Mouse (Mus musculus): ENCODE results near the gene B830017H08Rik. TPM values are rescaled to one million over a fixed set of nuclear protein-coding genes. Genes with fewer than 3 reads are reported as not detected.

The B830017H08Rik gene
- total RNA-seq, 1 experiment = not detected

DNA sequence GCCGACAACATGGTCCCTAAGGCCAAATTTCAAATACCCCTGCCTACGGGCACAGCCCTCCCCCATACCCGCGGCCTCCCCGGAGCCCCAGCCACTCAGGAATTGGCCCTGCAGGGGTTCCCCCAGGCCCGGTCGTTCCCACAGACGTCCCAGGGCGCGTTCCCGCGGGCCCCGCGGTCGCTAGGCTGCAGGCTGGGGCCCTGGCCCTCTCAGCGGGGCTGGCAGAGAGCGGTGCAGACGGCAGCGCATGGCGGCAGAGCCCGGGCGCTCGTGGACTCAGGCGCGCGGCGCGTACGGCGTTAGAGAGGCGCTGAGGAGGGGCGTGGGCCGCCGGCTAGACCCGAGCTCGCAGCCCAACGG lies 380 bp downstream of the B830017H08Rik start:
- H3K36me3 ChIP-seq (ENCODE audit: control insufficient read depth, insufficient read depth, low read length, poor library complexity, severe bottlenecking) = no peaks in the 10 kb centered on the region
- no peak for TF ChIP-seq ZC3H11A (IDR thresholded peaks at IDR 0.05; ENCODE audit: borderline replicate concordance, low read depth, low read length)
- no peak for TF ChIP-seq HCFC1 (IDR thresholded peaks at IDR 0.05; ENCODE audit: borderline replicate concordance, insufficient read depth, low read length)
- TF ChIP-seq MAFK (IDR thresholded peaks at IDR 0.05; ENCODE audit: insufficient read depth, low read depth, low read length) = no peak
- no peak for TF ChIP-seq CHD2 (IDR thresholded peaks at IDR 0.05; ENCODE audit: low read depth, low read length)
- TF ChIP-seq ZNF384 (IDR thresholded peaks at IDR 0.05; ENCODE audit: low read depth, low read length) = no peak
- H3K4me1 ChIP-seq (ENCODE audit: control insufficient read depth in 2 of 2, insufficient read depth in 2 of 2, low read length in 2 of 2, poor library complexity in 1 of 2) = peaks cover 0 to 2% of the 10 kb centered on the region in 2 experiments; a peak in 1 of 4 replicates
- DNase-seq (ENCODE audit: low read depth, low spot score) = no peak
- peak overlapping the region; percentile 72 for H3K9ac ChIP-seq (ENCODE audit: insufficient read depth, low read depth, low read length, poor library complexity, severe bottlenecking)
- H3K9me3 ChIP-seq (ENCODE audit: control insufficient read depth, insufficient read depth, low read depth, low read length) = no peaks in the 10 kb centered on the region
- in situ Hi-C loops (cut with MboI; ENCODE audit: low sequenced_read_pairs in 2 of 2, unreplicated experiment in 2 of 2) = no loop called here
- H3K27ac ChIP-seq (ENCODE audit: insufficient read depth, low read depth, low read length, poor library complexity, severe bottlenecking) = no peak overlapping the region
- H3K4me3 ChIP-seq (ENCODE audit: insufficient read depth in 1 of 2, low read depth in 1 of 2, low read length in 2 of 2, poor library complexity in 1 of 2, severe bottlenecking in 1 of 2) = peak overlapping the region; percentile 66 to 72

DNA sequence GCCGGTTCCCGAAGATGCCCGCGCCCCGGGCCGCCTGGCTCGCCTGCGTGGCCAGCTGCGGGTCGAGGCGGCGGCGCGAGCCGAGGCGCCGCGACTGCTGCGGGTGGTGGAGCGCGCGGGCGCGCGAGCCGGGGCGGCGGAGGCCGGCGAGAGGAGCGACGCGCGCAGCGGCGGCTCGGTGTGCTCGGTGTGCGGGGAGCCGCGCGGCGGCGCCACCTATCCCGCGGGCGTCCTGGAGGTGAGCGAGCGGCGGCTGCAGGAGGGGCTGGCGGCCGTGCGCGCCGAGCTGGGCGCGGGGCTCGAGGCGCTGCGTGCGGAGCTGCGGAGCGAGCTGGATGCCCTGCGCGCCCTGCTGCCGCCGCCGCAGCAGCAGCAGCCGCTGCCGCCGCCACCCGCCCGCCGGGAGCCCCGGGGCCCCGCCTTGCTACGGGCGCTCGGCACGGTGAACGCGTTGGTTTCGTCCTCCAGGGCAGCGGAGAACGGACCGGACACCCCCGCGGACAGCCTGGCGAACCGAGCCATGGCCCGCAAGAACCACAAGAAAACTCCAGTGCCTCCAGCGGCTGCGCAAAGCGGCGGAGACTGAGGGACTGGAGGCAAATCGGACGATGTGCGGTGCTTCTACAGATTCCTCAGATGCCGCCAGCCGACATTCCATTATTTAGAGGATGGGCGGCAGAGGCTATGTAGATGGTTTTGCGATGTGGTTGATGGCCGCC lies 919 bp downstream of the B830017H08Rik start:
- Histone ChIP-seq H3K4me1 (ENCODE audit: control insufficient read depth in 2 of 2, insufficient read depth in 2 of 2, low read length in 2 of 2, poor library complexity in 1 of 2) (peaks cover 0 to under 1% of the 10 kb centered on the region in 2 experiments; a peak in 1 of 4 replicates), H3K4me3 (ENCODE audit: insufficient read depth in 1 of 2, low read depth in 1 of 2, low read length in 2 of 2, poor library complexity in 1 of 2, severe bottlenecking in 1 of 2) (peak overlapping the region; percentile 71 to 72), H3K9ac (ENCODE audit: insufficient read depth, low read depth, low read length, poor library complexity, severe bottlenecking) (peak overlapping the region; percentile 72), H3K9me3 (ENCODE audit: control insufficient read depth, insufficient read depth, low read depth, low read length) (no peaks in the 10 kb centered on the region), H3K36me3 (ENCODE audit: control insufficient read depth, insufficient read depth, low read length, poor library complexity, severe bottlenecking) (no peaks in the 10 kb centered on the region), H3K27ac (ENCODE audit: insufficient read depth, low read depth, low read length, poor library complexity, severe bottlenecking) (no peak overlapping the region)
- DNase-seq (ENCODE audit: low read depth, low spot score) = no peak
- TF ChIP-seq MAFK (IDR thresholded peaks at IDR 0.05; ENCODE audit: insufficient read depth, low read depth, low read length) (no peak), ZNF384 (IDR thresholded peaks at IDR 0.05; ENCODE audit: low read depth, low read length) (no peak), ZC3H11A (IDR thresholded peaks at IDR 0.05; ENCODE audit: borderline replicate concordance, low read depth, low read length) (no peak), HCFC1 (IDR thresholded peaks at IDR 0.05; ENCODE audit: borderline replicate concordance, insufficient read depth, low read length) (no peak), CHD2 (IDR thresholded peaks at IDR 0.05; ENCODE audit: low read depth, low read length) (no peak)
- in situ Hi-C loops (cut with MboI; ENCODE audit: low sequenced_read_pairs in 2 of 2, unreplicated experiment in 2 of 2) = no loop called here

DNA sequence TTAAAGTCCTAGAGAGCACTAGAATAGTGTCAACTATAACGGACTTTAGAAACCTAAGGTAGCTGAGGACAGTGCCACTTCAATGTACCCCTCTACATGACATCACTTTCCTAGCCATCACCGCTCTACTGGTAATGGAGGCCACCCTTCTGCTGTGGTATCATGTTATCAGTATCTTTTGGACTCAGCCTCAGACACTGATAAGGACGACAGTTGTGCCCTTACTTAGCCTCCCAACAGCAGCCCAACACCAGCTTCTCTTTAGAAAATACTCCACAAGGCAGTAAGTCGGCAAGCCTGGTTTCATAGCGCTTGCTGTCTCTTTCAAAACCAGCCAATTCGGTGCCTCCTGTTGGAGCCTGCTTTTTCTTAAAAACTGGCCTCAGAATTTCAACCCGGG lies 1.6 kb downstream of the B830017H08Rik start:
- peak overlapping the region in 1 of 2 experiments; percentile 71; a peak in 1 of 4 replicates for H3K4me3 ChIP-seq (ENCODE audit: insufficient read depth in 1 of 2, low read depth in 1 of 2, low read length in 2 of 2, poor library complexity in 1 of 2, severe bottlenecking in 1 of 2)
- in situ Hi-C loops (cut with MboI; ENCODE audit: low sequenced_read_pairs in 2 of 2, unreplicated experiment in 2 of 2) = no loop called here

DNA sequence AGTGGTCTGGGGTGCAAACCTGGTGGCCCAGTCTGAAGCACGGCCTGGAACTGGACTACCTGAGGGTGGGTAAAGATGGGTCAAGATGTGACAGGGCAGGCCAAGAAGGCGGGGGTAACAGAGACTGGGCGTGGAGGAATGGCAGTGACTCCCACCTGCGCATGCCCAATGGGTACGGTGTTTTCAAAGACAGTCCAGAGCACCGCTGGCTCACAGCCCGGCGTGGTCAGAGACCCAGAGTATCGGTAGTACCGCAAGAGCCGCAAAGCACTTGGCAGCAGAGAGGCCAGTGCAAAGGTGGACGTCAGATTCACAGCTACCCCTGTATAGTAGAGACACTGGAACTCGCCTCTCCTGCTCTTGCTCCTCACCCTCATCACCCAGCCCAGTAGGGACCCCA lies 2.6 kb downstream of the B830017H08Rik start:
- Histone ChIP-seq H3K4me3 (ENCODE audit: insufficient read depth in 1 of 2, low read depth in 1 of 2, low read length in 2 of 2, poor library complexity in 1 of 2, severe bottlenecking in 1 of 2) (no peak overlapping the region), H3K36me3 (ENCODE audit: control insufficient read depth, insufficient read depth, low read length, poor library complexity, severe bottlenecking) (no peaks in the 10 kb centered on the region), H3K4me1 (ENCODE audit: control insufficient read depth in 2 of 2, insufficient read depth in 2 of 2, low read length in 2 of 2, poor library complexity in 1 of 2) (no peaks in the 10 kb centered on the region), H3K9me3 (ENCODE audit: control insufficient read depth, insufficient read depth, low read depth, low read length) (no peaks in the 10 kb centered on the region), H3K9ac (ENCODE audit: insufficient read depth, low read depth, low read length, poor library complexity, severe bottlenecking) (no peak overlapping the region), H3K27ac (ENCODE audit: insufficient read depth, low read depth, low read length, poor library complexity, severe bottlenecking) (no peak overlapping the region)
- TF ChIP-seq HCFC1 (IDR thresholded peaks at IDR 0.05; ENCODE audit: borderline replicate concordance, insufficient read depth, low read length) = no peak
- no peak for TF ChIP-seq ZC3H11A (IDR thresholded peaks at IDR 0.05; ENCODE audit: borderline replicate concordance, low read depth, low read length)
- no peak for TF ChIP-seq ZNF384 (IDR thresholded peaks at IDR 0.05; ENCODE audit: low read depth, low read length)
- TF ChIP-seq CHD2 (IDR thresholded peaks at IDR 0.05; ENCODE audit: low read depth, low read length) = no peak
- TF ChIP-seq MAFK (IDR thresholded peaks at IDR 0.05; ENCODE audit: insufficient read depth, low read depth, low read length) = no peak
- in situ Hi-C loops (cut with MboI; ENCODE audit: low sequenced_read_pairs in 2 of 2, unreplicated experiment in 2 of 2) = no loop called here
- DNase-seq (ENCODE audit: low read depth, low spot score) = no peak

More for the DNA sequence above, 1.6 kb downstream of the B830017H08Rik start:
- Histone ChIP-seq H3K4me1 (ENCODE audit: control insufficient read depth in 2 of 2, insufficient read depth in 2 of 2, low read length in 2 of 2, poor library complexity in 1 of 2) (no peaks in the 10 kb centered on the region), H3K9me3 (ENCODE audit: control insufficient read depth, insufficient read depth, low read depth, low read length) (no peaks in the 10 kb centered on the region), H3K9ac (ENCODE audit: insufficient read depth, low read depth, low read length, poor library complexity, severe bottlenecking) (no peak overlapping the region), H3K27ac (ENCODE audit: insufficient read depth, low read depth, low read length, poor library complexity, severe bottlenecking) (no peak overlapping the region), H3K36me3 (ENCODE audit: control insufficient read depth, insufficient read depth, low read length, poor library complexity, severe bottlenecking) (no peaks in the 10 kb centered on the region)
- DNase-seq (ENCODE audit: low read depth, low spot score) = no peak
- TF ChIP-seq MAFK (IDR thresholded peaks at IDR 0.05; ENCODE audit: insufficient read depth, low read depth, low read length) = no peak
- TF ChIP-seq ZNF384 (IDR thresholded peaks at IDR 0.05; ENCODE audit: low read depth, low read length) = no peak
- TF ChIP-seq CHD2 (IDR thresholded peaks at IDR 0.05; ENCODE audit: low read depth, low read length) = no peak
